In the genomic region with DNA sequence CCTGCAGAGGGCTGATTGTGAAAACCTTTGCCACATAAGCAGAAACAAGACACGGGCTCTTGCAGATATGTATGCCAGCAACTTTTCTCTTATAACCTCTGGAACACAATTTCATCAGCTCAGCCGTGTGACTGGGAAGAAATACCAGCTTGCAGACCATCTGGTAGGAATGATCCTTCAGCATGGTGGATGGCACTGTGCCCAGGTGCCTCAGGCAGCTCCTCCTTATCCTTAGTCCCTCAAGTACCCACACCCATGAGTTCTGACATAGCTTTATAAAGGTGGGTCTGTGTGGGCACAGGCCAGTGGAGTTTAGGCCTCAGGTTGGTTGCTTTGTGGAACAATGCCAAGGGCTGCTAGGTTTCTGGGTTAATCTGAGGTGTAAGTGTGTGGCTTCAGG, we compare ENCODE assay signal across 9 mouse cellular contexts. TPM values are rescaled to one million over a fixed set of nuclear protein-coding genes. Genes with fewer than 3 reads are reported as not detected.
A peak's percentile ranks its signal among the peaks of the same experiment; 100 is the strongest.
DNase-seq lines count a peak whose midpoint lies in the region; ATAC-seq and TF ChIP-seq lines count a peak whose summit lies in the region.
"Had no signal": no experiment of that assay in that cellular context is flagged by ENCODE, and none has a peak within 500 bp of the region (broad histone marks: within the 10 kb centered on the region; RNA-seq: fewer than 3 reads in every experiment).

No protein-coding gene starts in this region.

- TF ChIP-seq CTCF in gastrocnemius, adult 2 months (IDR thresholded peaks at IDR 0.05): no peak

- H3K4me3 ChIP-seq in gastrocnemius, adult 2 months: no peak overlapping the region

- peak; percentile 42 for DNase-seq in gastrocnemius, adult 2 months
- no peak for DNase-seq in gastrocnemius, postnatal 25 days
- DNase-seq in MN1 (ENCODE audit: low spot score): peak; percentile 45
- peak; percentile 74 for DNase-seq in cerebellum, adult 9-10 months
- peak; percentile 40 to 45 for DNase-seq in layer of hippocampus, postnatal 36 days
- DNase-seq in right cerebral cortex, postnatal 4 days: peak; percentile 57
- DNase-seq in gastrocnemius, postnatal 14 days: no peak

- no peak overlapping the region for H3K27ac ChIP-seq in gastrocnemius, adult 2 months
- H3K27ac ChIP-seq: kidney, postnatal 0 days had no signal

- no peak for ATAC-seq in erythroblast, adult 5-6 weeks (replicated peaks; ENCODE audit: low FRiP score, poor library complexity, severe bottlenecking)

- intact Hi-C loops in gastrocnemius, adult 2 months (cut with DNase I): no loop called here
- intact Hi-C loops in gastrocnemius, postnatal 14 days (cut with DNase I; ENCODE audit: low total_unique reads): no loop called here

RNA-seq across cellular contexts. Expression of gene Pgrmc2, which starts 24.5 kb away (rescaled TPM):
- 10 to 100 TPM; 18.1 to 20.4 TPM for total RNA-seq in gastrocnemius, adult 2 months (2021)
- total RNA-seq in gastrocnemius, postnatal 25 days (2021): 10 to 100 TPM; 14.9 to 18.2 TPM
- total RNA-seq in layer of hippocampus, postnatal 36 days (2021): 10 to 100 TPM; 54.1 to 55.0 TPM
- total RNA-seq in erythroblast, adult 5-6 weeks (2015; ENCODE audit: low replicate concordance): 14.0 and 15.0 TPM in 2 replicates
- total RNA-seq in erythroblast, adult 5-6 weeks (2017; ENCODE audit: low replicate concordance): 13.2 and 22.7 TPM in 2 replicates
- total RNA-seq in gastrocnemius, postnatal 14 days (2021): 10 to 100 TPM; 18.3 to 21.8 TPM

Comparison
In these comparisons a context has a peak if more than half of its experiments do, and no peak if none do; other contexts are left out.
1. DNase-seq: peak in gastrocnemius, adult 2 months (single experiment), MN1 (single experiment), cerebellum, adult 9-10 months (single experiment), layer of hippocampus, postnatal 36 days (2 of 2) and right cerebral cortex, postnatal 4 days (single experiment); none in gastrocnemius, postnatal 25 days (single experiment) and gastrocnemius, postnatal 14 days (single experiment).